Mouse (Mus musculus): ENCODE results near the gene Ceacam1.

Ceacam1 gene

GRCm38 (mm10) chr7:25411861-25412260, 65.5 kb downstream of the Ceacam1 start:
- DNase-seq (ENCODE audit: low spot score in 2 of 2): no peak

Measured in heart, adult 9 months (tissue).